Mouse (Mus musculus): ENCODE results near the gene Gm20441. TPM values are rescaled to one million over a fixed set of nuclear protein-coding genes. Genes with fewer than 3 reads are reported as not detected.
A peak's percentile ranks its signal among the peaks of the same experiment; 100 is the strongest.

The Gm20441 gene
- total and polyA plus RNA-seq, 2 experiments from 2014 or later = not detected

- Histone ChIP-seq H3K27ac (ENCODE audit: low read depth, low read length) (peak overlapping the region; percentile 69), H3K9ac (no peak overlapping the region), H3K36me3 (ENCODE audit: insufficient read depth) (peaks cover 77% of the 10 kb centered on the region), H3K4me1 (ENCODE audit: insufficient read depth) (no peaks in the 10 kb centered on the region), H3K4me2 (ENCODE audit: low read depth) (no peak overlapping the region), H3K27me3 (ENCODE audit: insufficient read depth, low read length) (no peaks in the 10 kb centered on the region), H3K4me3 (ENCODE audit: low read depth, low read length) (no peak overlapping the region), H3K9me3 (ENCODE audit: low read length) (no peaks in the 10 kb centered on the region)
- peak; percentile 97 for ATAC-seq
- TF ChIP-seq CTCF (IDR thresholded peaks at IDR 0.05; ENCODE audit: low read depth) = peak; percentile 97
- DNase-seq = peak; percentile 93
- 40% methylated on average over 3 of the region's 3 CpGs for WGBS
Measured at GRCm38 (mm10) chr10:75744017-75744416, 36.7 kb downstream of the Gm20441 start.

- H3K4me2 ChIP-seq (ENCODE audit: low read depth) = no peak overlapping the region
Measured at GRCm38 (mm10) chr10:75743369-75743768, 37.4 kb downstream of the Gm20441 start.

GRCm38 (mm10) chr10:75740866-75741265 lies 39.9 kb downstream of the Gm20441 start:
- no peaks in the 10 kb centered on the region for H3K4me1 ChIP-seq (ENCODE audit: insufficient read depth)
- no peak for ATAC-seq
- no peaks in the 10 kb centered on the region for H3K27me3 ChIP-seq (ENCODE audit: insufficient read depth, low read length)
- WGBS = 86% methylated on average over 3 of the region's 3 CpGs
- no peak overlapping the region for H3K4me2 ChIP-seq (ENCODE audit: low read depth)
- no peak overlapping the region for H3K4me3 ChIP-seq (ENCODE audit: low read depth, low read length)
- no peaks in the 10 kb centered on the region for H3K9me3 ChIP-seq (ENCODE audit: low read length)
- peaks cover 70% of the 10 kb centered on the region for H3K36me3 ChIP-seq (ENCODE audit: insufficient read depth)
- no peak overlapping the region for H3K27ac ChIP-seq (ENCODE audit: low read depth, low read length)
- no peak overlapping the region for H3K9ac ChIP-seq
- no peak for DNase-seq
- TF ChIP-seq CTCF (IDR thresholded peaks at IDR 0.05; ENCODE audit: low read depth) = no peak

More at GRCm38 (mm10) chr10:75743369-75743768, 37.4 kb downstream of the Gm20441 start:
- no peak for TF ChIP-seq CTCF (IDR thresholded peaks at IDR 0.05; ENCODE audit: low read depth)
- Histone ChIP-seq H3K4me1 (ENCODE audit: insufficient read depth) (no peaks in the 10 kb centered on the region), H3K27me3 (ENCODE audit: insufficient read depth, low read length) (no peaks in the 10 kb centered on the region), H3K4me3 (ENCODE audit: low read depth, low read length) (no peak overlapping the region), H3K36me3 (ENCODE audit: insufficient read depth) (peaks cover 78% of the 10 kb centered on the region), H3K27ac (ENCODE audit: low read depth, low read length) (peak overlapping the region; percentile 69; the same call in 1 of the 2 replicates), H3K9ac (no peak overlapping the region), H3K9me3 (ENCODE audit: low read length) (no peaks in the 10 kb centered on the region)
- 62% methylated on average over 12 of the region's 12 CpGs for WGBS
- DNase-seq (peak; percentile 62), ATAC-seq (peak; percentile 54)

- Histone ChIP-seq H3K9ac (no peak overlapping the region), H3K27me3 (ENCODE audit: insufficient read depth, low read length) (no peaks in the 10 kb centered on the region), H3K27ac (ENCODE audit: low read depth, low read length) (no peak overlapping the region), H3K4me2 (ENCODE audit: low read depth) (no peak overlapping the region), H3K4me1 (ENCODE audit: insufficient read depth) (no peaks in the 10 kb centered on the region), H3K36me3 (ENCODE audit: insufficient read depth) (peaks cover 74% of the 10 kb centered on the region), H3K9me3 (ENCODE audit: low read length) (no peaks in the 10 kb centered on the region), H3K4me3 (ENCODE audit: low read depth, low read length) (no peak overlapping the region)
- ATAC-seq = no peak
- TF ChIP-seq CTCF (IDR thresholded peaks at IDR 0.05; ENCODE audit: low read depth) = no peak
- no peak for DNase-seq
- 93% methylated on average over 7 of the region's 7 CpGs for WGBS
Measured at GRCm38 (mm10) chr10:75725449-75725848, 55.3 kb downstream of the Gm20441 start.

Other genes with a start within 250 kb of the Gm20441 start
- gene Lrrc75b, start 220.6 kb downstream of the Gm20441 start, total RNA-seq (2014; rRNA removed) = 20.0 and 24.2 TPM in 2 replicates
- gene Lrrc75b, start 220.6 kb downstream of the Gm20441 start, polyA plus RNA-seq (2015; fragmentation: Nextera tagmentation; extraction: Ambion mirVana) = 17.9 and 23.2 TPM in 2 replicates
- gene Ggt1, start 219.3 kb downstream of the Gm20441 start, total RNA-seq (2014; rRNA removed) = 1.0 and 3.8 TPM in 2 replicates
- 0.86 and 2.3 TPM in 2 replicates for gene Ggt1, start 219.3 kb downstream of the Gm20441 start, polyA plus RNA-seq (2015; fragmentation: Nextera tagmentation; extraction: Ambion mirVana)
- 3.2 and 4.3 TPM in 2 replicates for gene Ggt5, start 191.6 kb downstream of the Gm20441 start, total RNA-seq (2014; rRNA removed)
- gene Ggt5, start 191.6 kb downstream of the Gm20441 start, polyA plus RNA-seq (2015; fragmentation: Nextera tagmentation; extraction: Ambion mirVana) = 1.5 and 2.6 TPM in 2 replicates
- 2.2 and 2.6 TPM in 2 replicates for gene Susd2, start 136.9 kb downstream of the Gm20441 start, total RNA-seq (2014; rRNA removed)
- 2.2 TPM in 2 replicates for gene Susd2, start 136.9 kb downstream of the Gm20441 start, polyA plus RNA-seq (2015; fragmentation: Nextera tagmentation; extraction: Ambion mirVana)
- gene Cabin1, start 16.6 kb downstream of the Gm20441 start, total RNA-seq (2014; rRNA removed) = 67.0 and 85.5 TPM in 2 replicates
- gene Cabin1, start 16.6 kb downstream of the Gm20441 start, polyA plus RNA-seq (2015; fragmentation: Nextera tagmentation; extraction: Ambion mirVana) = 19.8 and 28.0 TPM in 2 replicates
- 33.3 and 39.7 TPM in 2 replicates for gene Ddt, start 7.5 kb downstream of the Gm20441 start, total RNA-seq (2014; rRNA removed)
- 78.2 and 79.4 TPM in 2 replicates for gene Ddt, start 7.5 kb downstream of the Gm20441 start, polyA plus RNA-seq (2015; fragmentation: Nextera tagmentation; extraction: Ambion mirVana)
- gene Gstt3, start 460 bp upstream of the Gm20441 start, total RNA-seq (2014; rRNA removed) = 1.7 and 2.3 TPM in 2 replicates
- gene Gstt3, start 460 bp upstream of the Gm20441 start, polyA plus RNA-seq (2015; fragmentation: Nextera tagmentation; extraction: Ambion mirVana) = 1.8 and 2.2 TPM in 2 replicates
- 19.2 and 22.8 TPM in 2 replicates for gene Gstt1, start 17.6 kb upstream of the Gm20441 start, total RNA-seq (2014; rRNA removed)
- gene Gstt1, start 17.6 kb upstream of the Gm20441 start, polyA plus RNA-seq (2015; fragmentation: Nextera tagmentation; extraction: Ambion mirVana) = 18.6 and 21.3 TPM in 2 replicates
- gene Gstt4, start 41.6 kb upstream of the Gm20441 start, total RNA-seq (2014; rRNA removed) = not detected in 2 replicates
- not detected in 2 replicates for gene Gstt4, start 41.6 kb upstream of the Gm20441 start, polyA plus RNA-seq (2015; fragmentation: Nextera tagmentation; extraction: Ambion mirVana)
- gene Gstt2, start 56.5 kb upstream of the Gm20441 start, total RNA-seq (2014; rRNA removed) = 4.5 and 5.1 TPM in 2 replicates
- 7.4 and 7.8 TPM in 2 replicates for gene Gstt2, start 56.5 kb upstream of the Gm20441 start, polyA plus RNA-seq (2015; fragmentation: Nextera tagmentation; extraction: Ambion mirVana)
- 598 and 704 TPM in 2 replicates for gene Mif, start 79.3 kb upstream of the Gm20441 start, total RNA-seq (2014; rRNA removed)
- gene Mif, start 79.3 kb upstream of the Gm20441 start, polyA plus RNA-seq (2015; fragmentation: Nextera tagmentation; extraction: Ambion mirVana) = 2,127 and 2,602 TPM in 2 replicates
- 2.1 and 4.7 TPM in 2 replicates for gene Derl3, start 112.5 kb upstream of the Gm20441 start, total RNA-seq (2014; rRNA removed)
- gene Derl3, start 112.5 kb upstream of the Gm20441 start, polyA plus RNA-seq (2015; fragmentation: Nextera tagmentation; extraction: Ambion mirVana) = 1.4 and 1.7 TPM in 2 replicates
- gene Smarcb1, start 140.7 kb upstream of the Gm20441 start, total RNA-seq (2014; rRNA removed) = 155 and 173 TPM in 2 replicates
- gene Smarcb1, start 140.7 kb upstream of the Gm20441 start, polyA plus RNA-seq (2015; fragmentation: Nextera tagmentation; extraction: Ambion mirVana) = 239 and 246 TPM in 2 replicates
- 69.9 and 93.0 TPM in 2 replicates for gene Chchd10, start 152.2 kb upstream of the Gm20441 start, total RNA-seq (2014; rRNA removed)
- 97.1 and 121 TPM in 2 replicates for gene Chchd10, start 152.2 kb upstream of the Gm20441 start, polyA plus RNA-seq (2015; fragmentation: Nextera tagmentation; extraction: Ambion mirVana)
- gene Mmp11, start 155.5 kb upstream of the Gm20441 start, total RNA-seq (2014; rRNA removed) = 11.7 and 13.5 TPM in 2 replicates
- gene Mmp11, start 155.5 kb upstream of the Gm20441 start, polyA plus RNA-seq (2015; fragmentation: Nextera tagmentation; extraction: Ambion mirVana) = 14.3 and 16.5 TPM in 2 replicates
- 0.95 and 2.8 TPM in 2 replicates for gene Gm867, start 159.7 kb upstream of the Gm20441 start, total RNA-seq (2014; rRNA removed)
- 0.97 and 1.0 TPM in 2 replicates for gene Gm867, start 159.7 kb upstream of the Gm20441 start, polyA plus RNA-seq (2015; fragmentation: Nextera tagmentation; extraction: Ambion mirVana)
- gene Vpreb3, start 162.1 kb upstream of the Gm20441 start, total RNA-seq (2014; rRNA removed) = not detected in 2 replicates
- 0.45 and 1.4 TPM in 2 replicates for gene Vpreb3, start 162.1 kb upstream of the Gm20441 start, polyA plus RNA-seq (2015; fragmentation: Nextera tagmentation; extraction: Ambion mirVana)
- not detected in 2 replicates for gene Gm5134, start 173.6 kb upstream of the Gm20441 start, total RNA-seq (2014; rRNA removed)
- gene Gm5134, start 173.6 kb upstream of the Gm20441 start, polyA plus RNA-seq (2015; fragmentation: Nextera tagmentation; extraction: Ambion mirVana) = not detected in 2 replicates

Measured in forebrain, postnatal 0 days (tissue).